8 mouse cellular contexts compared by ENCODE assay signal in genomic region chr10:76728369-76728768, GRCm38 (mm10). TPM values are rescaled to one million over a fixed set of nuclear protein-coding genes. Genes with fewer than 3 reads are reported as not detected.
DNase-seq lines count a peak whose midpoint lies in the region; ATAC-seq lines count a peak whose summit lies in the region.

No protein-coding gene starts in this region.

- intact Hi-C loops in heart, postnatal 10 days (cut with DNase I) = loop anchor here (1.0 to 5.0 kb wide), 2 partner anchors 46 to 105 kb away; partner anchors contain the start of gene Col6a2
- intact Hi-C loops in left cerebral cortex, postnatal 4 days (cut with DNase I) = no loop called here

- 14% methylated on average over 11 of the region's 11 CpGs for WGBS in hindbrain, embryonic 11.5 days
- 16% methylated on average over 11 of the region's 11 CpGs for WGBS in hindbrain, embryonic 16.5 days
- WGBS in neural tube, embryonic 13.5 days = 17% methylated on average over 11 of the region's 11 CpGs

- no peak overlapping the region for H3K4me2 ChIP-seq in hindbrain, embryonic 11.5 days (replicated peaks; ENCODE audit: low read depth, low read length)
- no peak overlapping the region for H3K4me2 ChIP-seq in hindbrain, embryonic 16.5 days (ENCODE audit: low read length)
- 0 out of 2 replicates have a peak overlapping the region, but pooled peaks have one; percentile 15 for H3K4me2 ChIP-seq in neural tube, embryonic 13.5 days

- H3K4me3 ChIP-seq in hindbrain, embryonic 11.5 days (ENCODE audit: low read depth, low read length) = no peak overlapping the region
- H3K4me3 ChIP-seq in hindbrain, embryonic 16.5 days (ENCODE audit: low read length) = no peak overlapping the region
- no peak overlapping the region for H3K4me3 ChIP-seq in neural tube, embryonic 13.5 days

- H3K27me3 ChIP-seq in hindbrain, embryonic 11.5 days (ENCODE audit: control insufficient read depth, insufficient read depth, low read length) = no peaks in the 10 kb centered on the region
- no peaks in the 10 kb centered on the region for H3K27me3 ChIP-seq in hindbrain, embryonic 16.5 days (replicated peaks; ENCODE audit: control insufficient read depth, insufficient read depth, low read length)
- no peaks in the 10 kb centered on the region for H3K27me3 ChIP-seq in neural tube, embryonic 13.5 days

- no peaks in the 10 kb centered on the region for H3K36me3 ChIP-seq in hindbrain, embryonic 11.5 days (ENCODE audit: control insufficient read depth, insufficient read depth, low read length)
- H3K36me3 ChIP-seq in hindbrain, embryonic 16.5 days (ENCODE audit: control insufficient read depth, insufficient read depth, low read length) = no peaks in the 10 kb centered on the region
- H3K36me3 ChIP-seq in neural tube, embryonic 13.5 days = no peaks in the 10 kb centered on the region

- H3K27ac ChIP-seq in hindbrain, embryonic 11.5 days (ENCODE audit: low read depth, low read length) = no peak overlapping the region
- H3K27ac ChIP-seq in hindbrain, embryonic 16.5 days (ENCODE audit: low read depth, low read length) = no peak overlapping the region
- no peak overlapping the region for H3K27ac ChIP-seq in neural tube, embryonic 13.5 days (replicated peaks)

- peak; percentile 88 for DNase-seq in hindbrain, embryonic 11.5 days (ENCODE audit: low spot score)
- peak; percentile 83 to 88 for DNase-seq in adrenal gland, postnatal 36 days
- DNase-seq in fibroblast of lung, adult 2 months (ENCODE audit: low read depth) = peak; percentile 60
- DNase-seq in heart, postnatal 10 days = peak; percentile 85 to 91
- DNase-seq in left cerebral cortex, postnatal 4 days = peak; percentile 83
- peak; percentile 71 for DNase-seq in urinary bladder, postnatal 10 days (ENCODE audit: low spot score)

- peaks cover 3% of the 10 kb centered on the region; the same call in 1 of the 2 replicates for H3K4me1 ChIP-seq in hindbrain, embryonic 11.5 days (replicated peaks; ENCODE audit: control insufficient read depth, insufficient read depth, low read length)
- H3K4me1 ChIP-seq in hindbrain, embryonic 16.5 days (ENCODE audit: control insufficient read depth, insufficient read depth, low read depth, low read length) = peaks cover 5% of the 10 kb centered on the region
- H3K4me1 ChIP-seq in neural tube, embryonic 13.5 days (replicated peaks) = peaks cover 34% of the 10 kb centered on the region

- H3K9me3 ChIP-seq in hindbrain, embryonic 11.5 days (ENCODE audit: control insufficient read depth, low read length) = no peaks in the 10 kb centered on the region
- H3K9me3 ChIP-seq in hindbrain, embryonic 16.5 days (ENCODE audit: control insufficient read depth, low read length) = no peaks in the 10 kb centered on the region
- H3K9me3 ChIP-seq in neural tube, embryonic 13.5 days = no peaks in the 10 kb centered on the region

- no peak for ATAC-seq in hindbrain, embryonic 11.5 days (ENCODE audit: low FRiP score)
- no peak for ATAC-seq in hindbrain, embryonic 16.5 days
- no peak for ATAC-seq in neural tube, embryonic 13.5 days (ENCODE audit: low read depth)

- H3K9ac ChIP-seq in hindbrain, embryonic 11.5 days (ENCODE audit: low read depth, low read length) = no peak overlapping the region
- no peak overlapping the region for H3K9ac ChIP-seq in hindbrain, embryonic 16.5 days (ENCODE audit: low read depth, low read length)
- no peak overlapping the region for H3K9ac ChIP-seq in neural tube, embryonic 13.5 days

RNA-seq across cellular contexts. Expression of gene Col6a1, which starts 2.4 kb away (rescaled TPM):
- 15.7 and 16.7 TPM in 2 replicates for polyA plus RNA-seq in hindbrain, embryonic 11.5 days (2014; fragmentation: Nextera tagmentation; extraction: Ambion mirVana)
- 26.5 and 43.1 TPM in 2 replicates for polyA plus RNA-seq in hindbrain, embryonic 16.5 days (2015; fragmentation: Nextera tagmentation; extraction: Ambion mirVana)
- total RNA-seq in adrenal gland, postnatal 36 days (2021) = 100 to 1,000 TPM; 295 to 316 TPM
- 100 to 1,000 TPM; 186 to 200 TPM for total RNA-seq in heart, postnatal 10 days (2021)
- total RNA-seq in left cerebral cortex, postnatal 4 days (2021) = 10 to 100 TPM; 18.6 to 19.2 TPM
- polyA plus RNA-seq in neural tube, embryonic 13.5 days (2015; fragmentation: Nextera tagmentation; extraction: Ambion mirVana) = 28.1 and 36.0 TPM in 2 replicates

Comparison
In these comparisons a context has a peak if more than half of its experiments do, and no peak if none do; other contexts are left out.
1. RNA of gene Col6a1, which starts 2.4 kb away (total RNA-seq): 295 to 316 TPM in adrenal gland, postnatal 36 days and 186 to 200 TPM in heart, postnatal 10 days; 18.6 to 19.2 TPM in left cerebral cortex, postnatal 4 days; every median in the first group is over 4 times any median in the second.
2. Peak in every context shown above with its lines, with median percentiles within 50 percentile points of each other: DNase-seq.